Mouse (Mus musculus) cerebellum, adult 11 months (tissue): Measurements from ENCODE around the gene Ccl28.
"Not testable (repeated sequence)": the region's sequence is repeated elsewhere in the genome, so short reads cannot be mapped to it uniquely, and the experiment has no call there.

ENCODE experiments used
- DNase-seq: peaks from one replicate; pipeline ENCODE4 v3.0.0; 2022

Gene Ccl28

DNA sequence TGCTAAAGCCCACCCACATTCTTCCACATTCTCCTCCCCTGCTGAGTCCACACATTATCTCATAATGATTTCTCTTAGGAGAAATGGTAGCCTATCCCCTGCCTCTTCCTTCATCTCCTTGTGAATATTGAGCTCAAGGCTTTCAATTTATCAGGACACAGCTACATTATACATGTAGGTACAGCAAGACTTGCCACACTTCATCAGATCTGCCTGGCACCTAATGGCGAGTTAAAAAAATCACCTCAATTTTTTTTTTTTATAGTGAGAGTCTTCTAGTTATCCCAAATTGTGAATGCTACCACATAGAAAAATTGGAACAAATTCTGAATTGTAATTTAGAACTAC lies 26.1 kb downstream of the Ccl28 start:
- no peak for DNase-seq

DNA sequence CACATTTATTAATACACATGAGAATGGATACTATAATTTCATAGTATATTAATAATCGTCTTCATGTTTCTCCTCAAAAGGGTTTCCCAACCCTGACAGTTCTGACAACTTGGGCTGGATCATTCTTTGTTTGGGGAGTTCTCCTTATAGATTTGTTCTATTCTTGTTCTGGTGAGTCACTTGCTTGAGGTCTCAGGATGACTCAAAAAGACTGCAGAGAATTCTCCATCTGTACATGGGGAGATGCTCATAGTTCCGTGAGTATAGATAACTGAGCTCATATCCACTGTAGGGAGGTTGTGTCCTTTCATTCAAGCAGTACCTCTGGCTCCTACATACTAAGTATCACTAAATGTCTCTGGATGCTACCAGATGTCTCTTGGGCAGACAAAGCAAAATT lies 31.1 kb downstream of the Ccl28 start:
- DNase-seq, result no peak

DNA sequence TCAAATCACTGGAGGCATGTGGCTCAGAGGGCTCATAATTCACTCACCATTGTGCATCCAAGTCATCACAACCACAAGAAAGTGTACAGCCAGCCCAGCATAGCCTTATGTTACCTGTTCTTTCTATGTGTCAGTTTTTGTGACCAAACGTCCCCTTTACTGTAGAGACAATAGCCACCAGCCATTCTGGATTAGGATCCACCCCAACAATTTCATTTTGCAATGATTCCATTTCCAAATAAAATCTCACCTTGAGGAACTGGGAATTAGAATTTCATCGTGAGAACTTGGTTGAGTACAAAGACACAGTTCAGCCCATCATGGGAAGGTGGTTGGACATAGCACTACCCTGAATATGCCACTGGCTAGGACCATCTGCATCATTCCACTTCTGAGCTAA lies 32.6 kb downstream of the Ccl28 start:
- DNase-seq, result no peak

DNA sequence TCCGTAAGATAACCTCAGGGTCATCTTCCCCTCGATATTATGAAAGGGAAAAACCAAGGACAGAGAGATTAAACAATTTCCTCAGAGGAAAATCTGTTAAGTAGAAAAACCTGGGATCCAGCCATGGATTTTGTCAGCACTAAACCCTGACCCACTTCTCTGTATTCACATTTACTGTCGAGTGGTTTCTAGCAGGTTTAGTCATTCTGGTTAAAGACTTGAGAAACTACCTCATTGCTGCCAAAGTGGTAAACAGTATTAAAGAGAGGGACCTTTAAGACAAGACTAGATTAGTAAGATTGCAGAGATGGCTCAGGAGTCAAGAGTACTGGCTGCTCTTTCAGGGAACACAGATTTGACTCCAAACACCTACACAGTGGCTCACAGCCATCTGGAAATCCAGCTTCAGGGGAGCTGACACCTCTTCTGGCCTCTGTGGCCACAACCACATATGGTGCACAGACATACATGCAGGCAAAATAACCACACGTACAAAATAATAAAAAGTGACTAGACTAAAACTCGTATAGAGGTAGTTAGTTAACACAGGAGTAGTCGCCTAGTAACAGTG lies 33.3 kb downstream of the Ccl28 start:
- DNase-seq, result no peak

DNA sequence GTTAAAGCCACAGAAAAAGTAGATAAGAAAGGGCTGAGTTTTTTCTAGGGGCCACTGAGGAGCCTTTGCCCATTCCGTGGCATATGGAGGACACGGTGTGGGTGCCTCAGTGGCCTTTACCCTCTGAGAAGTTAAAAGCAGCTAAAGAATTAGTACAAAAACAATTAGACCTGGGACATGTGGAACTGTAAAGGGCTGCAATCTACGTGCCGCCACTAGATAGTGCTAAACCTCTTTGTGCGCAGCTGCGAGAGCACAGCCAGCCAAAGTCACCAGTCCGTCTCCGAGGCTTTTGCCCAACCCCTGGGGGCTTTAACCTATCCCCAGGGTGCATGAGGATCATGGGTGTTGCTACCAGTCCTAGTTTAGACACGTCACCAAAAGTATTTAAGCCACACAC lies 37.8 kb downstream of the Ccl28 start:
- DNase-seq, result peak; percentile 5

DNA sequence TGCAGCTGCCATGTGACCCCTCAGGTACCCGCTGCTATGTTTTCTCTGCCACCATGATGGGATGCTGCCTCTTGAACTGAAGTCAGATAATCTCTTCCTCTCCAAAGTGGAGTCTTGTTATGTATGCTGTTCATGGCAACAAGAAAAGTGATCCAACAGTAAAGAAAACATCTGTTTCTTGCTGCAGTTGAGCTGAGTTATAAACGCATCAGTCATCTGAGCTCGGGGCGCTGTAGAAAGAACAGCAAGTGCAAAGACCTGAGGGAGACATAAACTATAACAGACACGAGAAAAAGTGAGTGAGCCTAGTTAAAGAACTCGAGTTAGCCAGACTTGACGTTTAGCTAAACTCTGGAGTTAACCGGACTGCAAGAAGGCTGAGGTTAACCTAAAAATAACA lies 55.2 kb downstream of the Ccl28 start:
- DNase-seq, result no peak

DNA sequence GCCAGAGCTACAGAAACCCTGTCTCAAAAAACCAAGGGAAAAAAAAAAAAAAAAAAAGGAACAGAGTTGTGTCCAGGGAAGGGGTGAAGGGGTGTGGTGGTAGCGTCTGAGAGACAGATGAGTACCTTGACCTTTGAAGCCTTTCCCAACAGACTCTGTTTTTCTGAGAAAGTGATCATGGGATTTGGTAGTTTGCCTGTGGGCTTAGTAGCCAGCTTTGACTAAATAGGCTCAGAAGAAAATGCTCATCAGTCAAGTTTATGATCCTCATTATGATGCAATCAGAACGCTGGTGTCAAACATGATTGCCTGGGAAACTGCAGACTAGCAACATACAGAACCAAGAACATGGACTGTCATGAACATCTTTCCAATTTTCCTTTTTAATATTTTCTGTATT lies 56.1 kb downstream of the Ccl28 start:
- no peak for DNase-seq

DNA sequence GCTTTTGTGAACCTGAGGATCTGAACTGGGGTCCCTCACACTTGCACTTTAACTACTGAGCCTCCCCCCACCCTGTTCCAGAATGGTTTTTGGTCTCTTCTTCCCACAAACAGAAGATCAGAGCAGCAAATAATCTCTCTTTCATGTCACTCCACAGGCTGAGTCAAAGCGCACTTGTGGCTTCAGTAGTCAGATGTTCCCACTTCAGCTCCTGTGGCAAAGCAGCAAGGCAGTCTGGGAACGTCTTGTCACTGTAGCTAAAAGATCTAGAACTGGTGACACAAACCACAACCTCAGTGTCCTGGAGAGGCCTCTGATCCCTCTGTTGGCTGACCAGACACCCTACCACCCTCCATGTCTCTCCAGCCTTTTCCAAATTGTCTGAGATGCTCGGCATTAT lies 57.5 kb downstream of the Ccl28 start:
- no peak for DNase-seq

DNA sequence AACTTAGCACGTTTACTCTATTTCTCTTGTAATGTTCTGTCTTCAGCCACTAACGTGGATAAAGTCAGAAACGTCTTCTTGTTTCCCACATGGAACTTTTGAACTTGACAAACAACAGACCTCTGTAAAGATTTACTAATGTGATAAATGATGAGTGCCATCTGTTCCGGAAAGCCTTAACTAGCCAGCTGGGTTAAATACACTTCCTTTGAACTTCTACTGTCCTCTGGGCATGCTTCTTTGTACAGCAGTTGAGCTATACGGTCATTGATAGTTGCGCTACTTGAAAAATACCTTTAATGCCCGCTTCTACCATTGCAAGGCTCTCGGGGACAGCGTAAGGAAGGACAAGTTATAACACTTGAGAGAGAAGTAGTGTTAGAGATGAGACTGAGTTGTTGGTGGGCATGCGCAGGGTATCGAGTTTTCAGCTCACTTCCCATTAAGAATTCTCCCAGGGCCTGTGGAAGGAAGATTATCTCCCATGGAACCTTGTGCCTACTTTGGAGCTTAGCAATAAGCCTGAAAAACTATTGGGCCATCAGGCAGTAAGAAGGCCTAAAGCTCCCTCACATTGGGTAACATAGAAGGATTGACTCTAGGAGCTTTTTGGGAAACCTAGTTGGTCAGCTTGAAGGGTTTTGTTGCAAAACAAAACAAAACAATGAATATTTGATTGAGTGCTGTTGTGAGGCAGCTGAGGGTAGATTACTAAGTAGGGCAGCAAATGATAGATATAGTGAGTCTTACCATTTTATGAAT lies 61.0 kb downstream of the Ccl28 start:
- no peak for DNase-seq

DNA sequence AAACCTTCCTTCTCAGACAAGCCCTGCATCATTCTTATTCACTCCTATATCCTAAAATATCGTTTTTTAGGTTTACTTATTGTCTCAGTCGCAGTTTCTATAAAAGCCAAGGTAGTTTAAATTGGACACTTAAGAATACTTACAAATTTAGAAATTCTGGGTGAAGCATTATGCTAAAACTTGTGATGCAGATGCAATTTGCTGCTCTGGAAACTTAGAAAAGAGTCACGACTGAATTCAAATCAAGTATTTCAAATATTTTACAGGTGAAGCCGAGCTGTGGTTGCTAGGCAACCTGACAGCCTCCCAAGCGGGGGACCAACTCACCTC lies 66.1 kb downstream of the Ccl28 start:
- DNase-seq, result no peak

DNA sequence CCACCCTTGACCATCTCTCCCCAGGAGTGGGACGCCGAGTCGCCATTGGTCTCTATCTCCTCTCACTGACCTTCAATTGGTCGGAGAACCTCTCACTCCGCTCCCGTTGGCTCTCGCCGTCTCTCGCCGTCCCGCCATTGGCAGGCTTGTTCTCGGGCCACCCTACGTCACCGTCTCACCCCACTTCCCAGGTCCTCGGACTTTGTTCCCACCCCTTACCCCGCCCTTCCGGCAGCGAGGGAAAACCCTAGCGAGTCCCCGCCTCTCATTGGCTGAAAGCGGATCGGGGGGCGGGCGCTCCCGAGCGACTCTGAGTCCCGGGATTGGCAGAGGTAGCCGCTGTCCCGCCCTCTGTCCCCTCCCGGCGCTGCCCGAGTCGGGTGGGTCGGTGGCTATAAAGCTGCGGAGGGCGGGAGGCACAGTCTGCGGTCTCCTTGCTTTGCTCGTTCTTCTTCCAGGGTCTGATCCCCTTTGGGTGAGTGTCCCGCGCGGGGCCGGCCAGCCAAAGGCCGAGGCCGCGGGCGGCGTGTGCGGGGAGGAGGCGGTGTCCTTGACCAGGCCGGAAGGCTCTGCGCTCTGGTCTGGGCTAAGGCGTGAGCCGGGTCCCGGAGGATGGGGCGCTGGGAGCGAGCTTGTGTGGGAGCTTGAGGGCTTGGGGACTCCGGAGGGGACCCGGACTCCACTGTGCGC lies 66.6 kb downstream of the Ccl28 start, which contains the start of gene Hmgcs1:
Hmgcs1 (plus strand) TSS at position 341 of the 690 bp plus-strand sequence.
- peak; percentile 99 for DNase-seq

DNA sequence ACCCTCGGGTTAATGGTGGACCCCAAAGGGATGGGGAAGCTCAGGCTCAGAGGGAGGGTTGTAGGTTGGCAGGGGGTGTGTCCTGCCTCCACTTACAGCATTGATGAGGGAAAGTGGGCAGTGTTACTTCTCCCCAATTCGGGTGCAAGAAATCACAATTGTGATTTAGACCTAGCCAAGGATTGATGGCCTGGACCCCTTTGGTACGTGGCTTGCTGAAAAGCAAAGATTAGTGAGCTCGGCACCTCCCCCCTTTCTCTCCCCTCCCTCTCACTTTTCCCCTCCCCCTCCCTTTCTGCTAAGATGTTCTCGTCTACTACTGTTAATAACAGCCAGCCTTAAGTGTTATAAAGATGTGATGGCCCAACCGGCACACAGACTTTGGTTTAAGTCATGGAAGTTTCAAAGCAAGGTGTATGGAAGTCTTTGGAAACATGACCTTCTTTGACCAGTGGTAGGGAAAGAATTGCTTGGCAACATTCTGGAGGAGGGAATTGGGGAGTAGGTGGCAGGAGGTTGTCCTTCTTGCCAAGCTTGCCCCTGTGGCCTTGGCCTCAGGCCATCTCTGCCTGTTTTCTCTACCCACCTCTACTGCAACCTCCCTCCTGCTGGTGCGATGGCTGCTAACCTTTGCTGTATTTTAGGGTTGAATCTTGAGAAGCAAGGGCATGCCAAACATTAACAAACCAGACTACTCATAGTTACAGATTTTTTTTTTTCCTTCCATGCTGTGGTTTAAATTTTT lies 67.4 kb downstream of the Ccl28 start:
- peak; percentile 30 for DNase-seq

DNA sequence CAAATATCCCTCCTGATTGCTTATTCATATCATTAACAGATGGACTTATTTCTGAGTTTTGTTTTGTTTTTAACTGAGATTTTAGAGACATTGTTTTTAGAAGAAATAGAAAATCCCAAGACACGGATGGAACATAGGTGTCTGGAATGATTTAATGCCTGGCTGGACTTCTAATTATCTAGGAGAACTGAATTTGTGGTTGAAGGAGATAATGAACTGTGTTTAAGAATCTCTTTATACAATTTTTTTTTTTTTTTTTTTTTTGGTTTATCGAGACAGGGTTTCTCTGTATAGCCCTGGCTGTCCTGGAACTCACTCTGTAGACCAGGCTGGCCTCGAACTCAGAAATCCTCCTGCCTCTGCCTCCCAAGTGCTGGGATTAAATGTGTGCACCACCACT lies 68.3 kb downstream of the Ccl28 start:
- not testable (repeated sequence) for DNase-seq

DNA sequence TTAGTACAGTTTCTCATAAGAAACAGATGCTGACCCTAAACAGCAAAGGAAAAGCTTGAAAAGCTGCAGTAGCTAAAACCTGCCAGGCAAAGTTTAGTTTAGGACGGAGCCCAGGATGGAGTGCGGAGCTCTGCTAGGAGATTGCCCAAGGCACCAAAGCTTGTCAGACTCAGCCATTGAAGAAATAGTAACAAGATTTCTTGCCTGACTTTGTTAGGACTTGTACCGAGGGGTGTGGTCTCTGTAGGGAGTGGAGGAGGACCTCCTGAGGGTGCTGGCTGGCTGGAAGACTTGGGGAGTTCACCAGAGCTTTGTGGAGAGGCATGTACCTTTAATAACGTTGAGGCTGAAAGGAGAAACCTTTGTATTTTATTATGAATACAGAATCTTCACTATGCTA lies 72.1 kb downstream of the Ccl28 start:
- no peak for DNase-seq

DNA sequence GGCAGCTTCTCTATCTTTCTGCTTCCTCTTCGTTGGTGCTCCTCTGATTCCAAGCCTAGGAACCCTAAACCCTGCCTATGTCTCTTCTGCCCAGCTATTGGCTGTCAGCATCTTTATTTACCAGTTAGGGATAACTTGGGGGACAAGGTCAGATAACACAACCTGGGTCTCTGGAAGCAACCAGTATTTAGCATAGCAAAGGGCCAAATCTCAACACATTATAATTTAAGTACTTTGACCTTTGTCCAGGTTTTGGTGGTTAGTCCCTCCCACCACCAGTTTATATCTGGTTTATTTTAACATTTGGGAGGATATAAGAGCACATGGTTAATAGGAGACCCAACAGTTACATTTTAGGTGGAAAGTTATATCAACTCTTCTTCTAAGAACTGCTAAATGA lies 72.9 kb downstream of the Ccl28 start:
- DNase-seq, result no peak

DNA sequence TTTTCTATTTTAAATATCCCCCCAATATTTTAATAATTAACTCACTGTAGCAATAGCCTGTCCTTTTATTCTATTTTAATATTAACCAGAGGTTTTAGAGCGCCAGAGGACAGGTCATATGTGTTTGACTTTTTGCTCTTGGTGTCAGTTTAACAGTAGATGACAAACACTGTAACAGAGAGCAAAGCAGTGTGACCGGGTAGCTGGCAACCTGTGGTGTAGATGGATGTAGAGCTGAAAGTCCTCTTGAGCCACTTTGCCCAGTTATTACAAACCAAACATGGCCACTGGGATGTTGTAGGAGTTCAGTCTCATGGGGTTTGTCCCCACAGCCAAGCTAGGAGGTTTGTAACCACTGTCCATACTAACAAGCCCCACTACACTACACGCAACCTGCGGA lies 74.8 kb downstream of the Ccl28 start:
- no peak for DNase-seq
